Mouse (Mus musculus) kidney, embryonic 15.5 days (tissue): ENCODE measurements around the gene Clip1. TPM values are rescaled to one million over a fixed set of nuclear protein-coding genes. Genes with fewer than 3 reads are reported as not detected.
A peak's percentile ranks its signal among the peaks of the same experiment; 100 is the strongest.

Experiments used
- ATAC-seq: fragments of 200-750 bp; cut with Nextera tagmentation; replicated peaks from 2 replicates; pipeline ENCODE4 v1.8.0; 2017; ENCODE audit warnings: moderate TSS enrichment; ENCODE audit not compliant: low FRiP score
- H3K27ac ChIP-seq: fragments of 300-500 bp; sonication (generic); 2 replicates; pipeline ENCODE4 v1.5.1; 2015; ENCODE audit warnings: mild to moderate bottlenecking, inconsistent platforms
- H3K27me3 ChIP-seq: fragments of 300-500 bp; sonication (generic); 2 replicates; pipeline ENCODE4 v1.6.1; 2015; ENCODE audit warnings: inconsistent platforms
- H3K36me3 ChIP-seq: fragments of 300-500 bp; sonication (generic); 2 replicates; pipeline ENCODE4 v1.6.1; 2015; ENCODE audit warnings: inconsistent platforms
- H3K4me1 ChIP-seq: fragments of 300-500 bp; sonication (generic); 2 replicates; pipeline ENCODE4 v1.6.1; 2015; ENCODE audit warnings: inconsistent platforms
- H3K4me2 ChIP-seq: fragments of 300-500 bp; sonication (generic); 2 replicates; pipeline ENCODE4 v1.6.1; 2015; ENCODE audit warnings: moderate library complexity, mild to moderate bottlenecking, inconsistent platforms
- H3K4me3 ChIP-seq: fragments of 300-500 bp; sonication (generic); replicated peaks from 2 replicates; pipeline ENCODE4 v1.5.1; 2015; ENCODE audit warnings: mild to moderate bottlenecking, inconsistent platforms
- H3K9ac ChIP-seq: fragments of 300-500 bp; sonication (generic); 2 replicates; pipeline ENCODE4 v1.6.1; 2015; ENCODE audit warnings: mild to moderate bottlenecking, inconsistent platforms
- H3K9me3 ChIP-seq: fragments of 300-500 bp; sonication (generic); replicated peaks from 2 replicates; pipeline ENCODE4 v1.6.1; 2016; ENCODE audit warnings: inconsistent platforms
- WGBS: fragments of 180-500 bp; shearing (Covaris S2); methylation state at CpG from one replicate; pipeline ENCODE4 v1.1.7; 2015; ENCODE audit warnings: mixed read lengths; 5-methylcytosine and 5-hydroxymethylcytosine counted together
- polyA plus RNA-seq: library from polyadenylated mRNA; unstranded; fragments of >200 nt; fragmentation: Nextera tagmentation; extraction: Ambion mirVana; gene quantifications from 2 replicates; pipeline ENCODE4 v1.2.1, GENCODE M21; 2015

The Clip1 gene
- polyA plus RNA-seq, 1 experiment from 2014 or later, result 34.1 TPM

DNA sequence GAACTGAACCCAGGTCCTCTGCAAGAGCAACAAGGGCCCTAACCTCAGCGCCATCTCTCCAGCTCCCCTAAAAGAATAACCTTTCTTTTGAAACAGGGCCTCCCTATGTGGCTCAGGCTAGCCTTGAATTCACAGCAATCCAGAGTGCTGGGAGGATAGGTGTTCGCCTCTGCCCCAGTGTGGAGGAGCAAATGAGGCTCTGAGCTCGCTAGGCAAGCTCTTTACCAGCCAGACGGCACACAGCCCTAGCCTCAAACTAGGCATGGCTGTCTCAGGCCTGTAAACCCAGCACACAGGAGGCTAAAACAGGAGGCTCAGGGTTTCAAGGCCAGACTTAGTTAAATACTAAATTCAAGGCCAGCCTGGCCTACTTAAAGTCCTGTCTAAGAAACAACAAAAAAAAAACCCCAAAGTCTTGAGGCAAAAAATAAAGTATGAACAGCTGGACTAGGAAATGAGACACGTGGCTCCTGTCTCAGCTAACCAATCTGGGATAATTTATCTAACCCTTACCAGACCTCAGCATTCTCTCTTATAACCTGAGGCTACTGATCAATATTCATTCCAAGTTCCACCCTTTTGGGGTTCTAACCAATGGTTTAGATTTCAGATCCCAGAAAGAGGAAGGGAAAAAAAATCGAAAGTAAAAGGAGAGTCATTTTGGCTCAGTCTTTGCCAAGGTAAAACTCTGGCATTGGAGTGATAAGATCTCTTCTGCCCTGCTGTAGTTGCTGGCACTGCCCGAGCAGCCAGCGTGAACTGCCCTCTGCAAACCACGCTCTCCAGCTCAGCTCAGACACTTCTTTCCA is 14.2 kb downstream of the Clip1 start:
- H3K4me3 ChIP-seq, result no peak overlapping the region
- H3K4me2 ChIP-seq, result peak overlapping the region; percentile 41
- H3K27ac ChIP-seq, result peak overlapping the region; percentile 60
- peak overlapping the region; percentile 12; the same call in 1 of the 2 replicates for H3K9ac ChIP-seq
- 62% methylated on average over 9 of the region's 9 CpGs for WGBS
- H3K9me3 ChIP-seq, result no peaks in the 10 kb centered on the region
- no peak for ATAC-seq
- H3K36me3 ChIP-seq, result no peaks in the 10 kb centered on the region
- H3K27me3 ChIP-seq, result no peaks in the 10 kb centered on the region
- H3K4me1 ChIP-seq, result peaks cover 27% of the 10 kb centered on the region

GRCm38 (mm10) chr5:123667915-123668314 is 16.5 kb downstream of the Clip1 start:
- Histone ChIP-seq H3K9me3 (no peaks in the 10 kb centered on the region), H3K4me3 (no peak overlapping the region), H3K9ac (no peak overlapping the region), H3K4me1 (peaks cover 24% of the 10 kb centered on the region), H3K27me3 (no peaks in the 10 kb centered on the region), H3K36me3 (no peaks in the 10 kb centered on the region), H3K27ac (no peak overlapping the region), H3K4me2 (no peak overlapping the region)
- 90% methylated on average over 12 of the region's 12 CpGs for WGBS
- ATAC-seq, result no peak

GRCm38 (mm10) chr5:123665956-123666355 is 18.5 kb downstream of the Clip1 start:
- Histone ChIP-seq H3K9ac (no peak overlapping the region), H3K27me3 (no peaks in the 10 kb centered on the region), H3K27ac (no peak overlapping the region), H3K36me3 (no peaks in the 10 kb centered on the region), H3K4me3 (no peak overlapping the region), H3K9me3 (no peaks in the 10 kb centered on the region), H3K4me2 (no peak overlapping the region), H3K4me1 (peaks cover 29% of the 10 kb centered on the region)
- 69% methylated on average over 7 of the region's 7 CpGs for WGBS
- ATAC-seq, result no peak

GRCm38 (mm10) chr5:123664329-123664728 is 20.1 kb downstream of the Clip1 start:
- Histone ChIP-seq H3K9ac (no peak overlapping the region), H3K4me3 (no peak overlapping the region), H3K27me3 (no peaks in the 10 kb centered on the region), H3K4me1 (peaks cover 18% of the 10 kb centered on the region), H3K9me3 (no peaks in the 10 kb centered on the region), H3K27ac (no peak overlapping the region), H3K4me2 (no peak overlapping the region), H3K36me3 (no peaks in the 10 kb centered on the region)
- no peak for ATAC-seq
- 67% methylated on average over 7 of the region's 7 CpGs for WGBS

GRCm38 (mm10) chr5:123662059-123662458 is 22.4 kb downstream of the Clip1 start:
- peaks cover 22% of the 10 kb centered on the region for H3K4me1 ChIP-seq
- no peak overlapping the region for H3K4me3 ChIP-seq
- ATAC-seq, result no peak
- no peak overlapping the region for H3K9ac ChIP-seq
- H3K27ac ChIP-seq, result peak overlapping the region; percentile 50; the same call in 1 of the 2 replicates
- H3K27me3 ChIP-seq, result no peaks in the 10 kb centered on the region
- 35% methylated on average over 9 of the region's 9 CpGs for WGBS
- no peak overlapping the region for H3K4me2 ChIP-seq
- H3K36me3 ChIP-seq, result no peaks in the 10 kb centered on the region
- H3K9me3 ChIP-seq, result no peaks in the 10 kb centered on the region

DNA sequence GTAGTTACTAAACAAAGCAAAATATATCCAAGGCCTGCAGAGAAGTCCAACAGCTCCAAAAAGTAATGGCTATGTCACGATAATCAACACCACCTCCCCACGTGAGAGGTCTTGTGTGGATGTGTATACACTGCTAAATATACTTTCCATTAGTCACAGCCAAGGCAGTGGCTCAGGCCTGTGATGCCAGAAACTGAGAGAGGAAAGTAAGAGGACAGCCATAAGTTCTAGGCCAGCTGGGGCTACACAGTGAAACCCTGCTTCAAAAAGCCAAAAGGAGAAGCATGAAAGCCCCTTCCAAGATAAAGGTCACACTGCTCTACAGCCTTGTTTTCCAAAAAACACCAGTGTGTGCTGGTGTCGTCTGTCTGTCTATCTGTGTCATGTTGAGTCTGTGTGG is 22.8 kb downstream of the Clip1 start:
- no peak for ATAC-seq
- H3K4me2 ChIP-seq, result no peak overlapping the region
- no peaks in the 10 kb centered on the region for H3K27me3 ChIP-seq
- peaks cover 22% of the 10 kb centered on the region for H3K4me1 ChIP-seq
- WGBS, result 73% methylated on average over 3 of the region's 3 CpGs
- peak overlapping the region; percentile 61 for H3K27ac ChIP-seq
- no peaks in the 10 kb centered on the region for H3K9me3 ChIP-seq
- no peak overlapping the region for H3K9ac ChIP-seq
- H3K4me3 ChIP-seq, result no peak overlapping the region
- no peaks in the 10 kb centered on the region for H3K36me3 ChIP-seq

GRCm38 (mm10) chr5:123657651-123658050 is 26.8 kb downstream of the Clip1 start:
- H3K27ac ChIP-seq, result no peak overlapping the region
- H3K27me3 ChIP-seq, result no peaks in the 10 kb centered on the region
- ATAC-seq, result no peak
- H3K4me1 ChIP-seq, result peaks cover 19% of the 10 kb centered on the region
- no peak overlapping the region for H3K9ac ChIP-seq
- 44% methylated on average over 7 of the region's 7 CpGs for WGBS
- H3K4me2 ChIP-seq, result no peak overlapping the region
- no peaks in the 10 kb centered on the region for H3K9me3 ChIP-seq
- H3K36me3 ChIP-seq, result peaks cover 21% of the 10 kb centered on the region
- no peak overlapping the region for H3K4me3 ChIP-seq

- H3K4me2 ChIP-seq, result no peak overlapping the region
- no peaks in the 10 kb centered on the region for H3K9me3 ChIP-seq
- peak overlapping the region; percentile 45; the same call in 1 of the 2 replicates for H3K27ac ChIP-seq
- H3K9ac ChIP-seq, result no peak overlapping the region
- H3K4me3 ChIP-seq, result no peak overlapping the region
- ATAC-seq, result no peak
- H3K27me3 ChIP-seq, result no peaks in the 10 kb centered on the region
- H3K36me3 ChIP-seq, result peaks cover 33% of the 10 kb centered on the region
- H3K4me1 ChIP-seq, result peaks cover 5% of the 10 kb centered on the region; the same call in 1 of the 2 replicates
- WGBS, result 70% methylated on average over 5 of the region's 5 CpGs
These were observed 29.5 kb downstream of the Clip1 start for GRCm38 (mm10) chr5:123654937-123655336.

DNA sequence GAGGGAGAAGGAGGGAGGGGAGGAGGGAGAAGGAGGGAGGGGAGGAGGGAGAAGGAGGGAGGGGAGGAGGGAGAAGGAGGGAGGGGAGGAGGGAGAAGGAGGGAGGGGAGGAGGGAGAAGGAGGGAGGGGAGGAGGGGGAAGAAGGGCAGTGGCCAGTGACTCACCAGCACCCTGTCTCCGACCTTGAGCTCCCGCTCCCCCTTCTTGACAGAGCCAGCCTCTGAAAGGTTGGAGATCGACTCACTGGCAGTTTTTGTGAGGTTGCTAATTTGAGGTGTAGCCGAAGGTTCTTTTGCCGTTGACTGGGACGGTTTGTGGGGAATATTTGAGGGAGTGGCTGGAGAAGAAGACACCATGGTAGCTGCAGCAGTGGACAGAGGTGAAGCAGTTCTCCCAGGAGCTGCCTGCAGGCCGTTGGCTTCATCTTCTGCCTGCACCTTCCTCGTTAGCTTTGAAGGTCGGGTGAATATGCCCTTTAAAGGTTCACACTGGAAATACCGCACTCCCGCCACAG is 31.1 kb downstream of the Clip1 start:
- Histone ChIP-seq H3K9me3 (no peaks in the 10 kb centered on the region), H3K9ac (no peak overlapping the region), H3K4me3 (no peak overlapping the region), H3K4me1 (peaks cover 5% of the 10 kb centered on the region; the same call in 1 of the 2 replicates), H3K27ac (no peak overlapping the region), H3K27me3 (no peaks in the 10 kb centered on the region), H3K4me2 (no peak overlapping the region), H3K36me3 (peaks cover 37% of the 10 kb centered on the region)
- 80% methylated on average over 11 of the region's 11 CpGs for WGBS
- ATAC-seq, result no peak

- H3K4me2 ChIP-seq, result no peak overlapping the region
- no peak overlapping the region for H3K4me3 ChIP-seq
- 59% methylated on average over 2 of the region's 2 CpGs for WGBS
- no peak overlapping the region for H3K9ac ChIP-seq
- ATAC-seq, result no peak
- H3K9me3 ChIP-seq, result no peaks in the 10 kb centered on the region
- H3K27ac ChIP-seq, result no peak overlapping the region
- peaks cover 59% of the 10 kb centered on the region for H3K36me3 ChIP-seq
- no peaks in the 10 kb centered on the region for H3K4me1 ChIP-seq
- H3K27me3 ChIP-seq, result no peaks in the 10 kb centered on the region
These were observed 33.6 kb downstream of the Clip1 start for GRCm38 (mm10) chr5:123650825-123651224.

- H3K36me3 ChIP-seq, result peaks cover 64% of the 10 kb centered on the region
- 92% methylated on average over 17 of the region's 17 CpGs for WGBS
- H3K4me3 ChIP-seq, result no peak overlapping the region
- H3K4me1 ChIP-seq, result no peaks in the 10 kb centered on the region
- no peaks in the 10 kb centered on the region for H3K9me3 ChIP-seq
- no peak overlapping the region for H3K9ac ChIP-seq
- no peak overlapping the region for H3K4me2 ChIP-seq
- no peak overlapping the region for H3K27ac ChIP-seq
- no peak for ATAC-seq
- H3K27me3 ChIP-seq, result no peaks in the 10 kb centered on the region
These were observed 42.0 kb downstream of the Clip1 start for GRCm38 (mm10) chr5:123642401-123642800.

- H3K4me1 ChIP-seq, result no peaks in the 10 kb centered on the region
- no peak overlapping the region for H3K27ac ChIP-seq
- no peak overlapping the region for H3K4me2 ChIP-seq
- no peak for ATAC-seq
- no peak overlapping the region for H3K9ac ChIP-seq
- H3K36me3 ChIP-seq, result peaks cover 60% of the 10 kb centered on the region
- H3K27me3 ChIP-seq, result no peaks in the 10 kb centered on the region
- no peak overlapping the region for H3K4me3 ChIP-seq
- H3K9me3 ChIP-seq, result no peaks in the 10 kb centered on the region
- WGBS, result 79% methylated on average over 7 of the region's 7 CpGs
These were observed 43.0 kb downstream of the Clip1 start for GRCm38 (mm10) chr5:123641259-123641900.
